Mouse (Mus musculus) limb, embryonic 14.5 days (tissue): ENCODE measurements at regions not wholly inside any gene's neighbourhood (a gene's known extent, or its start where the extent isn't known, plus 50 kb on each side); places are given as distances from the start of the nearest gene placed in this dataset.

Experiments
- ATAC-seq: fragments of 200-750 bp; cut with Nextera tagmentation; 2 replicates; pipeline ENCODE4 v1.8.0; 2017; ENCODE audit warnings: low read depth, moderate number of reproducible peaks, moderate TSS enrichment; ENCODE audit not compliant: low FRiP score
- DNase-seq: peaks from one replicate; pipeline ENCODE4 v3.0.0-alpha.2; 2015; ENCODE audit warnings: low spot score
- H3K27ac ChIP-seq: fragments of 300-500 bp; sonication (generic); replicated peaks from 2 replicates; pipeline ENCODE4 v1.5.1; 2014; ENCODE audit warnings: low read depth, mild to moderate bottlenecking, low read length, moderate library complexity, mixed read lengths
- H3K27me3 ChIP-seq: fragments of 300-500 bp; sonication (generic); 2 replicates; pipeline ENCODE4 v1.6.1; 2014; ENCODE audit warnings: low read length, mixed read lengths; ENCODE audit not compliant: control insufficient read depth, insufficient read depth
- H3K36me3 ChIP-seq: fragments of 300-500 bp; sonication (generic); 2 replicates; pipeline ENCODE4 v1.6.1; 2014; ENCODE audit warnings: mild to moderate bottlenecking, low read length, moderate library complexity, mixed read lengths; ENCODE audit not compliant: control insufficient read depth, insufficient read depth
- H3K4me1 ChIP-seq: fragments of 300-500 bp; sonication (generic); 2 replicates; pipeline ENCODE4 v1.6.1; 2014; ENCODE audit warnings: antibody characterized with exemption, low read length, mixed read lengths; ENCODE audit not compliant: control insufficient read depth, insufficient read depth
- H3K4me2 ChIP-seq: fragments of 300-500 bp; sonication (generic); replicated peaks from 2 replicates; pipeline ENCODE4 v1.6.1; 2014; ENCODE audit warnings: low read depth, mild to moderate bottlenecking, low read length, moderate library complexity; ENCODE audit not compliant: severe bottlenecking
- H3K4me3 ChIP-seq: fragments of 300-500 bp; sonication (generic); replicated peaks from 2 replicates; pipeline ENCODE4 v1.5.1; 2014; ENCODE audit warnings: low read length
- H3K9ac ChIP-seq: fragments of 300-500 bp; sonication (generic); 2 replicates; pipeline ENCODE4 v1.6.1; 2014; ENCODE audit warnings: mild to moderate bottlenecking, low read depth, low read length, moderate library complexity; ENCODE audit not compliant: severe bottlenecking
- H3K9me3 ChIP-seq: fragments of 300-500 bp; sonication (generic); 2 replicates; pipeline ENCODE4 v1.6.1; 2016; ENCODE audit warnings: low read length; ENCODE audit not compliant: control insufficient read depth
- POLR2A ChIP-seq: fragments of 200-500 bp; IDR thresholded peaks from 2 replicates; pipeline ENCODE4 v1.8.0; 2012; ENCODE audit warnings: inconsistent platforms, mild to moderate bottlenecking, moderate library complexity, borderline replicate concordance; ENCODE audit not compliant: insufficient read depth, insufficient read length; ENCODE audit errors: extremely low read depth
- WGBS: fragments of 180-500 bp; shearing (Covaris S2); extraction: QIAGEN DNeasy Blood & Tissue Kit; methylation state at CpG from one replicate; pipeline ENCODE4 v1.1.7; 2014; 5-methylcytosine and 5-hydroxymethylcytosine counted together

- WGBS, result 92% methylated on average over 3 of the region's 3 CpGs
- Histone ChIP-seq H3K9ac (no peak overlapping the region), H3K4me1 (no peaks in the 10 kb centered on the region), H3K9me3 (no peaks in the 10 kb centered on the region), H3K36me3 (no peaks in the 10 kb centered on the region), H3K27me3 (no peaks in the 10 kb centered on the region), H3K4me3 (no peak overlapping the region), H3K4me2 (no peak overlapping the region), H3K27ac (no peak overlapping the region)
- DNase-seq, result no peak
- TF ChIP-seq POLR2A, result no peak
- no peak for ATAC-seq
Observed at GRCm38 (mm10) chr19:56041930-56042329, 245.0 kb upstream of the Habp2 start.

DNA sequence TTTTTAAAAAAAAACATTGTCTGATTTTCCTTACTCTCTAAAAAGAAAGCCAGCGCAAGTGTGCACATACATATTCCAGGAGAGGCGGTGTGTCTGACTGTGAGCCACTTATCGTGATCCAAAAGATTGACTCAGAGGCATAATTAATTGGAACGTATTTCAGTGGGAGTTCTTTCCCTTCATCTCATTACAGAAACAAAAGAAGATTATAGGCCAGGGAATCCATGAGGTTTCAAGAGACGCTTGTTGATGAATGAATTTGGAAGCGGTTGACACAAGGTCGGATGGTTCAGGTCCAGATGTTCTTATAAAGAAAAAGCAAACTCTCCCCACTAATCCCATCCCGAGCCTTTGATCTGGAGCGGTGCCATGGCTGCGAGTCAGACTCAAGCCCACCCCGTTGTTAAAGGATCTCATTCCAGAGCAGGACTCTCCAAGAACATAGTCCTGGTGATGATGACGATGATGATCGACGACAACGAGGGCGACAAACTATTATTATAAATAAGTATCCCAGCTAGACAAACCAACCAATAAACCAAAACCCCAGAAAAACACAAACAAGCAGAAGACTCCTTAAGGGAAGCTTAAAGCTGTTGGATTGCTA, 240.1 kb upstream of the Habp2 start:
- no peak for TF ChIP-seq POLR2A
- Histone ChIP-seq H3K4me3 (no peak overlapping the region), H3K9me3 (no peaks in the 10 kb centered on the region), H3K27me3 (no peaks in the 10 kb centered on the region), H3K4me1 (no peaks in the 10 kb centered on the region), H3K36me3 (no peaks in the 10 kb centered on the region), H3K27ac (no peak overlapping the region), H3K9ac (no peak overlapping the region), H3K4me2 (no peak overlapping the region)
- ATAC-seq (no peak), DNase-seq (no peak)
- 78% methylated on average over 16 of the region's 16 CpGs for WGBS

- H3K27me3 ChIP-seq, result no peaks in the 10 kb centered on the region
- H3K9ac ChIP-seq, result no peak overlapping the region
- no peaks in the 10 kb centered on the region for H3K36me3 ChIP-seq
- H3K4me2 ChIP-seq, result no peak overlapping the region
- H3K27ac ChIP-seq, result no peak overlapping the region
- no peak for ATAC-seq
- H3K4me1 ChIP-seq, result no peaks in the 10 kb centered on the region
- DNase-seq, result no peak
- no peak overlapping the region for H3K4me3 ChIP-seq
- TF ChIP-seq POLR2A, result no peak
- no peaks in the 10 kb centered on the region for H3K9me3 ChIP-seq
- WGBS, result 89% methylated on average over 8 of the region's 8 CpGs
Observed at GRCm38 (mm10) chr19:56054186-56054585, 232.8 kb upstream of the Habp2 start.

- TF ChIP-seq POLR2A, result no peak
- DNase-seq (no peak), ATAC-seq (no peak)
- H3K4me1 ChIP-seq, result no peaks in the 10 kb centered on the region
- no peak overlapping the region for H3K9ac ChIP-seq
- H3K27me3 ChIP-seq, result no peaks in the 10 kb centered on the region
- no peaks in the 10 kb centered on the region for H3K36me3 ChIP-seq
- no peak overlapping the region for H3K4me2 ChIP-seq
- no peak overlapping the region for H3K4me3 ChIP-seq
- 81% methylated on average over 6 of the region's 6 CpGs for WGBS
- H3K9me3 ChIP-seq, result no peaks in the 10 kb centered on the region
- H3K27ac ChIP-seq, result no peak overlapping the region
Observed at GRCm38 (mm10) chr19:56056397-56056796, 230.5 kb upstream of the Habp2 start.

DNA sequence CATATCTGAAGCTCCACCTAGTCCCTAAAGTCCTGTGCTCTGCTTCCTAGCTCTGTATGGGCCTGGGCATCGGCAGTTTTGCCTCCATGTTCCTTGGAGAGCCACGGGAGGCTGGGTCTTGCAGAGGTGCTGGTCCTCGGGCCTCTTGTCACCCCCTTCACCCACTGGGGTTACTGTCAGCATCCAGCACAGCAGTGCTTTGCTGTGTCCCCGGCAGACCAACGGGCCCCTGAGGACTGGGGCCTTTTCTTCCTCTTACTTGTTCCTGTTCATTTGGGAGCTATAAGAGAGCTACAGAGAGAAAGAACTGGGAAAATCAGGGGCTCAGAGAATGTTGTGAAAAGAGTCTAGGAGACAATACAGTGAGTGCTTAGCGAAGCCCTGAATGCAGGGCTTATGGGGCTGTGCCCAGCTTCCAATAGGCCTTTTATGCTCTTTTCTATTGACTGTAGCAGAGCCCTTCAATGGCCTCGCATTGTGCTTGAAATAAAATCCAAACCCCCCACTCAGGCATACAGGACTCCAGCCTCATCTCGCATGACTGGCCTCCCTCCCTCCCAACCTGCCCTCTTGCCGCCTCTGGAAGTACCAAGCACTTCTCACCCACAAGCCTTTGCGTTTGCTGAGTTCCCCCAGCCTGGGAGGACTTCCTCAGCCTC, 224.9 kb upstream of the Habp2 start:
- no peak overlapping the region for H3K4me2 ChIP-seq
- DNase-seq (no peak), ATAC-seq (no peak)
- H3K27ac ChIP-seq, result no peak overlapping the region
- no peak overlapping the region for H3K9ac ChIP-seq
- no peak overlapping the region for H3K4me3 ChIP-seq
- H3K27me3 ChIP-seq, result no peaks in the 10 kb centered on the region
- 75% methylated on average over 10 of the region's 10 CpGs for WGBS
- H3K36me3 ChIP-seq, result no peaks in the 10 kb centered on the region
- H3K9me3 ChIP-seq, result no peaks in the 10 kb centered on the region
- no peak for TF ChIP-seq POLR2A
- no peaks in the 10 kb centered on the region for H3K4me1 ChIP-seq
